Mouse (Mus musculus): Measurements from ENCODE around the gene Zfp37.
"Not testable (repeated sequence)": the region's sequence is repeated elsewhere in the genome, so short reads cannot be mapped to it uniquely, and the experiment has no call there.

Gene Zfp37

DNA sequence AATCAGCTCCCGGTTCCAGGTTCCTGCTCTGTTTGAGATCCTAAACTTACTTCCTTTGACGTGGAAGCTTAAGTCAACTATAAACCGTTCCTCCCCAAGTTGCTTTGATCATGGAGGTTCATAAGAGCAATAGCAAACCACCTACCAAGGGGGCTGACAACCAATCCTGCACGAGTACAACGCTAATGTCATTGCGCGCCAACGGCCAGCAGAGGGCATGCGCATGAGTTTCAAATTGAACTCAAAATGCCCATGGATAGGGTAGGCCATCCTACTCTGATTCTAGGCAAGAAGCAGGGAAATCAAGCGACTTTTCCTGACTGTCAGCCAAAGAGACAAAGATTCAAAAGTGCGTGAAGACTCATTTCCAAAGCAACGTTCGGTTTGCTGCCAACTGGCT, at the start of gene Zfp37:
Zfp37 (minus strand) TSS at position 279 of the 400 bp plus-strand sequence.
- DNase-seq, result peak in 1 of 2 experiments; percentile 34

DNA sequence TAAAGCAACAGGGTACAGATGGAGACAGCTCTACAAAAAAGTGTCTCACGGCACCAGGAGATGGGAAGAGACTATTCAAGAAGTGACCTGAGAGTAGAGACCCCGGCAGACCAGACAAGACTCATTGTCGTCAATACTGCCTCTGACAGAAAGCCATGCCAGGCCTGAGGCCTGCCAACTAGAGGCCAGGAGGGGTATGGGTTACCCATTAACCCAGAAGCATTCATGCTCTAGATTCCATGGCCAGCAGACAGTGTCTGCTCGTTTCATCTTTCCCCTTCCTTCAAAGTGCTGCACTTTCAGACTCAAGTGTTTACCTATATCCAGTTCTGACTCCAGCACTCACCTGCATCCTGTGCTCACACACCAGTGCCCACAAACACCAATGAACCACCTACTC, 47.2 kb upstream of the Zfp37 start:
- DNase-seq, result peak; percentile 55 to 66

DNA sequence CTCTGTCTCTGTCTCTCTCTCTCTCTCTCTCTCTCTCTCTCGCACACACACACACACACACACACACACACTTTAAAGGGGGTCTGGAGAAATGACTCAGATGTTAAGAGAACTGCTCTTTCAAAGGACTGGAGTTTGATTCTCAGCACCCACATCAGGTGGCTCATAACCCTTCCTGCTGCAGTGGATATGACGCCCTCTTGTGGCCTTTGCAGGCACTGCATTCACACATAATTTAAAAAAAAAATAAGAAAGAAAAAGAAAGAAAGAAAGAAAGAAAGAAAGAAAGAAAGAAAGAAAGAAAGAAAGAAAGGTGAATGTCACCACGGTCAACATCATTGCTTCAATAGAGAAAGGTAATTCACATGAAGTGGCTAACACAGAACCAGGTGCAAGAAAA, 46.4 kb upstream of the Zfp37 start:
- peak in 1 of 2 experiments; percentile 0 for DNase-seq

DNA sequence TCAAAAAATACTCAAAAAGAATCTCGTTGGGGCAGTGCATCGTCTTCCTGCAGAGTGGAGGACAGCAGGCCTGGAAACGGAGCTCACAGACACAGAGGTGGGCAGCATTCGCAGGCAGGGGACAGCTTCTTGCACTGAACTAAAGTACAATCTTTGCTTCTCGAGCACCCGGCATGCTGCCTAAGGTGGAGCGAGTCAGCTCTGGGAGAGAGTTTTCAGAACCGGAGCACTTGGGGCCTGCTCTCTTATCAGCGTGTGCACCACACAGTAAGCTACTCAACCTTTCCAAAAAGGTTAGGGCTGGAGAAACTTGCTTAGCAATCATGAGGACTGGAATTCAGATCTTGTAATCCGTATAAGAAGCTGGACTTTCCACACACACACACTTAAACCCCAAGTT, 45.8 kb upstream of the Zfp37 start:
- DNase-seq, result no peak

DNA sequence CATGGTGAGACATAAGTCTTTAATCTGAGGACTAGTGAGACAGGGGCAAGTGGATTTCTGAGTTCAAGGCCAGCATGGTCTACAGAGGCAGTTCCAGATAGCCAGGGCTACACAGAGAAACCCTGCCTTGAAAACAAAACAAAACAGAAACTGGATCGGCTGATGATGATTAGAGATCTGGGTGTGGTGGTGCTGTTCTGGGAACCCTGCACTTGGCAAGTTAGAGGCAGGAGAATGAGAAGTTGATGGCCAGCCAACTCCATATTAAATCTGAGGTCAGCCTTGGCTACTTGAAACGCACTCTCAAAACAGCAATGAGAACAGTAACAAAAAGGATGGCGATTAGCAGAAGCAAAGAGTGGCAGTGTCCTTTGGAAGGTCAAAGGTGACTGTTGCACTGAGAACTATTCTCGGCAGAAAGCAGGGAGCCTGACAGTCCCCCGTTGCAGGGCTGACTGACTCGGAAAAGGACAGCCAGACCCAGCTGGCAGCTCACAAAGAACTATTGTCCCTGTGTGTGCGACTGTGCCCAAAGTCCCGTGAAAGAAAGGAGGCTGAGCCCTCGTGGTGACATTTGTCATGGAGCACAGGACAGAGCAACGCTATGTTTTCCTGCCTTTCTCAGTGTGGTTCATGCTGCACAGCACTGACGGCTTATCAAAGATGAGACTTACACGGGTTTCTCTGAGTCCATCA, 44.1 kb upstream of the Zfp37 start:
- no peak for DNase-seq

DNA sequence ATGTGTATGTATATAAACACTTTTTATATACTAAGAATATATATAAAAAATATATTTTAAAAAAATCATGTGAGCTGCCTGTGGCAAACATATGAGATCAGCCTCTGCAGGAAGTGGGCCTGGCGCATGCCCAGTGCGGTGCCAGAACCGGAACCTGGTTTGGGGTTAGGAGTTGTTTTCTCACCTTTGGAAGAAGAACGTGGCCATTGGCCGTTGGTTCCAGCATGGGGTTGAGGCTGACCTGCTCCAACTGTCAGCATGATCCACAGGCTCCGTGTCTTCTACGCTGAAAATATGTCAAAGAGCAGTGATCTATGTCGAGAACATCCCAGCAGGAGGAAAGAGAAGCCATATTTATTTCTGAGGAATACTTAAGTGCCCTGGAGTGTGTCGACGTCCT, 43.1 kb upstream of the Zfp37 start:
- no peak for DNase-seq

DNA sequence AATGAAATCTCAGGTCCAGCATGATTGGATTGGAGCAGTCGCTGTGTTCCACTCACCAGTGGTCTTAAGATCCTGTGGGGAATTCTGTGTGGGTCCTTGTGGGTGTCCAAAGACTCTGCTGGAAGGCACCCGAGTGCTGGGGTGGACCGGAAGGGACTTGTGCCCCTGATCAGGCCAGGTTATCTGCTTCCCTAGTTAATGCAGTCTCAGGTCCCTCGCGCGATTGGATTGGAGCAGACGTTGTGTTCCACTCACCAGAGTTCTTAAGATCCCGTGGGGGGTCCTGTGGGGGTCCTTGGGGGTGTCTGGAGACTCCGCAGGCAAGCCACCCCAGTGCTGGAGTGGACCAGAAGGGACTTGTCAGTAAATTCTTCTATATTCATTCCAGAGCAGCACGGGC, 41.8 kb upstream of the Zfp37 start:
- no peak for DNase-seq

DNA sequence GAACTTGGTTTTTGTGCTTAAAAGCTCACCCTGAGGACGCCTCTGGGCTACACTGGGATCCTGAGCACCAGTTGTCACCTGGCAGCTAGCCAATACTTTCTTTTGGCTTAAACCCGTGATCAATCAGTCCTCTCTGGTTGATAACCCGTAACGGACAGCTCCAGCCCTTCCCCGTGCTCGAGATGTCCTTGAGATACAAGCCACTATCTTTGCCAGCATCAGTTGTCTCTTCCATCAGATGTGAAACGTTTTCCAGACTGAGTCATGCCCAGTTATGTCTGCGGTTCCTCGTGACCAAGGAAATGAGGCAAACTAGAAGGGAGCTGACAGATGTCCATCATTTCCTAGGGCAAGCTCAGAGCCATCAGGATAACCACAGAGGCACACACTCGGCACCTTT, 36.3 kb upstream of the Zfp37 start:
- no peak for DNase-seq

DNA sequence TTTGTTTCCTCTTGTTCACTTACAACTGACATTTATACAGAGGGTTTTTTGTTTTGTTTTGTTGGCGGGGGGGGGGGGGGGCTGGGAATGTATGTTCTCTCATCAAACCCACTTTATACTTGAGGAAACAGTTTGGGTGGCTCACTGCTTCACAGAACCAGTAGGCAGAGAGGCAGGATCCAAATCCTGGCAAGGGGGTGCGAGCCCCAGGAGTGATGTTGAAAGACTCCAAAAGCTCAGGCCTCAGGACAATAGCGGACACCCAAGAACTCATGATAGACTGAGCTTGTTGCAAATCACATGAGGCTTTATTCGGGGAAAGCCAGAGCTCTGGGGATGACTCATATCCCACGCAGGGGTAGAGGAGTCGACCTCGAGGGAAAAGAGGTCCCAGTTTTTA, 35.2 kb upstream of the Zfp37 start:
- not testable (repeated sequence) for DNase-seq

DNA sequence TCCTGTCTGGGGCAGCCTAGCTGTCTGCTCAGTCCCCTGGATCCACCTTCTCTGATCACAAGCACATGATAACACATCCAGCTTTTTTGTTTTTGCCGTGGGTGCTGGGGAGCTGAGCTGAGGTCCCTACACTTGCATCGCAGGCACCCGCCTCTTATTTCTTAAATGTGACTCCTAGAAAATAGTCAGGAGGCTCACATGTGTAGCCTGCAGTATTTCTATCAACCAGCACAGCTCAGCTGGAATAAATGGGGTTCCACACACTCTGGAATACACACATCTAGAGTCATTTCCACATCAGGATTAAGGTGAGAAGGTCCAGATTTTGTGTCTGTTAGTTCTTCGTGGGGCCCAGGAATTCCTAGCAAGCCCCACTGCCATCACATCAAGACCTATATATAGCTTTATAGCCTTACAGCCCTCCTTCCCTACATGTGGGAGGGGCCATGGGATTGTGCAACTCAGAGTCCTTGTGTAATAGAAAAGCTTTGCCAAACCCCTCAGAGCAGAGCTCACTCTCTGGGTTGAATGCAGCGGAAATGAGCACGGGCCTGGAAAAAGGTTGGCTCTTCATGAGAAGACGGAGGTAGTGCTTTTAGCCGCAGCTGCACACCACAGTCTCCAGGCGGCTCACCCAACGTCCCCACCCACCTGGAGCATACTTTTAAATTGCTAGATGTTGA, 34.4 kb upstream of the Zfp37 start:
- DNase-seq, result no peak

DNA sequence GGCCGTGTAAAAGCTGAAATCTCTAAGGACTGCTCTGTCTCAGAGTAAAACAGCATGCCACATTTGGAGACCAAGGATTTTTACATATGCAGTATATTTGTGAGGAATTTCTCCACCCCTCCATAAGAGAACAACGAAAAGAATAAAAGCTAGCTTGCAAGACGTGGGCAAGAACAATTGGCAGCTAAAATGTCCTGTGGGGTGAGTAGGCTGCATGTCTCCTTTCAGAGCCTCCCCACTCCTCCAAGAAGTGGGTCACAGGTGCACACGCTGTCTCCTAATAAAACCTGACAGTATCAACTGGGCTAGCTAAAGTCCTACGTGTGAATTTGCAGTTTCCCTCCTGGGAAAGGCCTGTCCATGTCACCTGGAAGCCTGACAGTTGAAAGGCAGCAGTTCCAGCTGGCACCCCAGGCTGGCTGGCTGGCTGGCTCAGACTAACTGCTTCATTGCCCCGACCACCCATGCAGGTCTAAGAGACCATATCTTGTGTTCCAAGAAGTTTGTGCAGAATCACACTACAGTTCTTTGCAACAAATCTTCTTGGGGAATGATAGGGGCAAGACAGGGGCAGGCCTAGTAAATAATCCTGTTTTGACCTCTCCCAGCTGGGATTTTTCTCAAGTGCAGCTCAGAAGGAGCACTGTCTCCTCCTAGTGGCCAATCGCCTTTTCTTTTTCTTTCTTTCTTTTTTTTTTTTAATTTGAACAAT, 32.4 kb upstream of the Zfp37 start:
- peak; percentile 14 to 34 for DNase-seq

DNA sequence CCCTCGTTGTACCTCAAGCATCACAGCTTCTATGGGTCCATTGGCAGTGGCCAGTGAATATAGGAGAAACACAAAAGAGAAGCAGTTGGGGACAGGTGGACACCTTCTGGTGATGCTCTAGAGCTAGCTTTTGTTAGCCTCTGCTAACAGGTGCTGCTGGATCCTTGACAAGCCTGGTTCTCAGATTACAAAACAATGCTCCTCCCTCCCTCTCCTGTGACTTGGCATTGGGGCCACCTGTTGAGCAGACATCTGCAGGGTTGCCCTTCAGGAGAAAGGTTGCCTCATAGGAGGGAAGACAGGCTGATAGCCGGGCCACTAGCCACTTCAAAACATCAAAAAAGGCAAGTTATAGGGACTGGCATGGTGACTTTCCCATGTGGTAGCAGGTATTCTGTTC, 31.4 kb upstream of the Zfp37 start, which contains the start of gene Slc31a2:
Slc31a2 (plus strand) TSS at position 287 of the 400 bp plus-strand sequence.
- no peak for DNase-seq

DNA sequence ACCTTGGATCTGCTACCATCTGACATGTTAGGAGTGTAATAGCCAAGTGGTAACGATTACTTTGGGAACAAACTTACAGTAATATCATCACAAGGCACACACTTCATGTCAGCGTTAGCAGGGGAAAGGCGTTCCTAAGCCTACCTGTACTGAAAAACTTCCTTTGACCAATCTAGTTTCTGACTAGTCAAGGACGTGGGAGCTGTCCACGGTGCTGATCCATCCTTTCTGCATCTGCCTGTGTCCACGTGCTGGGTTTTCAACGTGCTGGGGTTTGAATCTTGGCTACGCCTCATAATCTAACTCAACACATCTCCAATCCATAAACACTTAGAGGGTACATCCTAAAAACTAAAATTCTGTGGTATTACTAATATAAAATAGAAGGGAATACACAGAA, 26.1 kb upstream of the Zfp37 start:
- peak; percentile 33 to 85 for DNase-seq

DNA sequence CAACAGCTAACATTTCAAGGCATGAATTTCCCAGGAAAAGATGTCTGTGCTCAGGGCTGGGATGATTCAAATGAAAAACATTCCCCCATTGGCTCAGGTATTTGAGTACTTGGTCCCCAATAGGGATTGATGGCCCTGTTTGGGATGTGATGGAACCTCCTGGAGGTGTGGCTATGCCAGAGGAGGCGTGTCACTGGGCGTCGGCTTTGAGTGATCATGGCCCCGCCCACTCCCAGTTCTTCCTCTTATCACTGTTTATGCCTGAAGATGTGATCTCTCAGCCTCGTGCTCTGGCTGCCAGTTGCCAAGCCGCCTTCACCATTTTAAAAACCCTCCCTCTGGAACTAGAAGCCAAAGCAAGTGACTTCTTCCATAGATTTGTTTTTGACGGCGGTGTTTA, 23.7 kb upstream of the Zfp37 start:
- no peak for DNase-seq

DNA sequence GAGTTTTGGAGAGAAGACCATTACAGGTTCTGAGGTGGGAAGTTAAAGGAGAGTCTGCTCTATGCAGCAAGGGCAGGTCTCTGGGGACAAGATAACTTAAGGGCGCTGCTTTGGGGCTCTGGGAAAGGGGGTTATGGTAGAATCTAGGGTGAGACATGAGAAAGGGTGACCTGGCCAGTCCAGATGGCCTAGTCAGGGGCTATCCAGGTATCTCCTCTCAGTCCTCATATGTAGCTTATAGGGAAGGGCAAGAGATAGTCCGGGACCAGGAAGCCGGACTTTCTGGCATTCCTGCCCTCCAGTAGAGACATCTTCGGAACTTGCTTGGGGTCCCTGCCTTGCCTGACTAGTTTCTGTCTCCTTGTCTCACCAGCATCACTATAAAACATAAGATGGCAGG, 20.9 kb upstream of the Zfp37 start:
- DNase-seq, result no peak

DNA sequence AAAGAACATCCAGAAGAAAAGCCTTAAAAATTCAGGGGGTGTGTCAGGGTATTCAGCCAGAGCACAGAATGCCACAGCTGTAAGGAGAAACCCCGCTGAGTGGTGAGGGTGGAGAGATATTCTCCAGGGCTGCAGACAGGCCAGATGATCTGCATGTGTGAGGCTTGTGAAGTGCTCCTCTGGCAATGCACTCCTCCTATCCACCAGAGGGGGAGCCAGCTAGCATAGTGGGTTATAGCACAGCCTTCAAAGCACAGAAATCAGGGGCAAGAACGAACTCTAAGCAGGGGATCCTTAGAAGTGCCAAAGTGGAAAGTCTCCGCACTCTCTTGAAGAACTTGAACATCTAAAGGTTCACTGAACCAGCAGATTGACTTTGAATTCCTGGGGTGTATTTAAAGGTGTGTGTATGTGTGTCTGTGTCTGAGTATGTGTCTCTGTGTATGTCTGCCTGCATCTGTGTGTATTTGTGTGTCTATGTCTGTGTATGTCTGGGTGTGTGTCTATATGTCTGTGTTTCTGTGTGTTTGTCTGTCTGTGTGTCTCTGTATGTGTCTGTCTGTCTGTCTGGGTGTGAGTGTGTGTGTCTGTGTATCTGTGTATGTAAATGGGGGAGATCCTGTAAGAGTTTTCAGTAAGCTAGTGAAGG, 20.2 kb upstream of the Zfp37 start:
- DNase-seq, result peak in 1 of 2 experiments; percentile 21

DNA sequence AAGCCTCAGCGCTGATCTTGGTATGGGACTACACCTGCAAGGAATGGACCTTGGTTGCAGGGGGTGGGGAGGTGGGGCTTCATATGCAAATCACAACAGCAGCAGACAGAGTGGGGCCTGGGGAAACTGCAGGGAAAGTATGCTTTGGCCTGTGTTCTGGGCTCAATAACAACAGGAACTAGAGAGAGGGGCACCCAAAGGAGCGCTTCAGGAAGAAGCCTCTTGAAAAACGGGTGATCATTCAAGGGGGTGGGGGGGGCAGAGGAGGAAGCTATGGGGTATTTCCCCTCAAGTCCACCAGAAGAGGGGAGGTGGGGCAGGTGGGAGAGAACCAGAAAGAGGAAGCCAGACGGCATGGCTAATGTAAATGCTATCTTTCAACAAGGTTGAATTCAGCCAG, 17.5 kb upstream of the Zfp37 start:
- no peak for DNase-seq

DNA sequence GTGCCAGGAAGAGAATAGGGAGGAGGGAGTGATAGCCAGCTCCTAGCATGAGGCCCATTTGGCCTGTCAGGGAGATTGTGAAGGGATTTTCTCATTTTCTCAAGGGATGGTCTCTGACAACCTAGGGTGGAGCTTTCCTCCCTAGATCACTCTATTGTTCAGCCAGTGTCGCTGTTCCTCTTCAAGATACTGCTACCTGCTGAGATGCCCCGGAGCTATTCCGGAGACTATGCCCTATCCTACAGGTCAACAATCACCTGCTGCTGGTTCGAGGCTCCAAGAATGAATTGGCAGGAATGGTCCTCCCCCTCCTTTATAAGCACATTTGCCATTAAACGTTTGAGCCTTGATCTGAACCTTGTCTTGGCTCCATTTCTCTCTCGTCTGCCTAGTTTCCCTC, 9.7 kb upstream of the Zfp37 start:
- no peak for DNase-seq

DNA sequence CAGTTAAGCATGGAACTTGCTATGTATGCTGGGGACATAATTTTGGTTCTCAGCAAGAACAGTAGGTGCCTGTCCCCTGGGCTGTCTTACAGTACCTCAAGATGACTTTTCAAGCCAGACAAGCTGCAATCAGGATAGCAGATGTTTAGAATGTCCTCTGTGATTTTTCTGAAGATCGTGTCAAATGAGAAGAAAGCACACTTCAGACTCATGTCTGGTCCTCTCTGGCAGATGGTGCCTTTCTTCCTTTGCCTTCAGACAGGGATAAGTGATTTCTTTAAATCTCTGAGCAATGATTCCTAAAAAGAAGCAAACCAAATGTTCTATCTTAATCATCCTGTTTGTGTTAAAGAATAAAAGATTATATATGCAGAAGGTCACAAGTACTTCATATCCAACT, 694 bp downstream of the Zfp37 start:
- DNase-seq, result no peak

DNA sequence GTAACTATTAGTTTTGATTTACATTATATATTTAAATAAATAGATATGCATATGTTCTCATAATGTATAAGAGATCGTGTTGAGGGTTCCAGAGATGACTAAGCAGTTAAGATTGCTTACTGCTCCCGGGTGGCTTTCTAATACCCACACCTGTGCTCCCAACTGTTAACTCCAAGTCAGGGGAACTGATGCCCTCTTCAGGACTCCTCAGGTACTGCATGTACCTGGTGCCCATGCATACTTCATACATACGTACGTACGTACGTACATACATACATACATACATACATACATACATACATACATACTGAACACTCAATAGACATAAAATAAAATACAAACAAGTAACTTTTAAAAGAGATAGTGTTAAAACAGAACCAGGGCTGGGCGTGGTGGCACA, 1.4 kb downstream of the Zfp37 start:
- DNase-seq, result peak in 1 of 2 experiments; percentile 41

DNA sequence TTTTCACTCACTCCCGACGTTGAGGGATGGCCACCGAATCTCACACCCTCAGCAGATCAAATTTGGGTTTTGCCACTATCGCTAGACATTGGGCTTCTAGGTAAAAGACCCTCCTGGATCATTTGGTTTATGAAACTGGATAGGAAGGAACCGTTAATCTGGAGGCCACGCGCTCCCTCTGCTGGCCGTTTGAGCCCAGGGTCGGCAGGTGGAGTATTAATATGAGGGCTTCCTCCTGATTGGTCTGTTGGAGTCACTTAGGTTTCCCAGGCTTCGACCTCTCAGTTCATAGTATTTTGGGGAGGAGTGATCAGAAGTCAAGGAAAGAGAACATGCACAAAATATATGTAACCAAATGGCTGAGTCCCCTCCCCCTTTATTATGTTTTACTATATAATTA, 2.5 kb downstream of the Zfp37 start:
- DNase-seq, result peak; percentile 28 to 78

DNA sequence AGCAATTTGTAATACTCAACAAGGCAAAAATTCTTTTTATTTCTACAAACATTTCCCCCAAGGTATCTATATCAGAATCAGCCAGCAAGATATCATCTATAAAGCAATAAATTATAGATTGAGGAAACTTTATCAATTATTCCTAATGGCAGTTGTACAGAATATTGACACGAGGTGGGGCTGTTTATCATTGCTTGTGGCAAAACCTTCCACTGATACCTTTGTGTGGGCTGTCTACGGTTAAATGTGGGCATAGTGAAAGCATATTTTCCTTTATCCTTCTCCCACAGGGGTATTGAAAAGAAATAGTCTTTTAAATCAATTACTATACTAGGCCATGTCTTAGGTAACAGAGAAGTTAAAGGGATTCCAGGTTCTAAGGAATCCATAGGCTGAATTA, 17.4 kb downstream of the Zfp37 start:
- no peak for DNase-seq

DNA sequence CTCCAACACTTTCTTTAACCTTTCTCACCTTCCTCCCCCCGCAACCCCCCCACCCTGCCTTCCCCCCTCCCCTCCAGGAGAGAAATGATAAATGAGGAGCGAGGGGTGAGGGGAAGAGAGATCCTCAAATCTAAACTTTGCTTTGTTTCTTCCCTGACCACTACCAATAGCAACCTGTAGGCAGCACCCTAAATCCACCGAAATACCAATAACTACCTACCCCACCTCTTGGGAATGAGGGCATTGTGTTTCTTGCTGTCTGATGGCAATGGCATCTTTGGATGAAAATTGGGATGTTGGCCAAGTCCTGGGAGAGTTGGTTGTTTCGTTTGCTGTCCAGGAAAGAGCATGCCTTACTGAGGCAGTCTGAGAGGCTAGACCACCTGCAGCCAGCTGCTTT, 20.8 kb downstream of the Zfp37 start:
- no peak for DNase-seq
